Mouse (Mus musculus): ENCODE measurements around the gene Cdk4.

Gene Cdk4

DNA sequence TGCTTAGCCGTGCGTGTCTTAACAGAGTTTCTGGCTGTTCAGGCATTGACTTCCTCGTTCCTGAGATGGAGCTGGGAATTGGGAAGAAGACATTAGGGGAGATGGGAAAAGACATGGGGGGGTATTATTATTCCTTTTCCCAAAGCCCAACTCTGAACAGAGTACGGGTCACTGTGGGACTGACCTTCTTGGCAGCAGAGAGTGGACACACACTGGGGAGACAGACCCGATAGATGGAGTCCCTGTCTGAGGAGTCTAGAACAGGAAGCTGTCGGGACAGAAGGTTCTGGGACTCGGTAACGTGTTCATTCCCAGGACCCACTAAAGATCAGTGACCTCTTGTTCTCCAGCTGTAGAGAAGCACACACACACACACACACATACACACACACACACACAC is 12.3 kb downstream of the Cdk4 start:
- no peak for DNase-seq (ENCODE audit: low spot score)

DNA sequence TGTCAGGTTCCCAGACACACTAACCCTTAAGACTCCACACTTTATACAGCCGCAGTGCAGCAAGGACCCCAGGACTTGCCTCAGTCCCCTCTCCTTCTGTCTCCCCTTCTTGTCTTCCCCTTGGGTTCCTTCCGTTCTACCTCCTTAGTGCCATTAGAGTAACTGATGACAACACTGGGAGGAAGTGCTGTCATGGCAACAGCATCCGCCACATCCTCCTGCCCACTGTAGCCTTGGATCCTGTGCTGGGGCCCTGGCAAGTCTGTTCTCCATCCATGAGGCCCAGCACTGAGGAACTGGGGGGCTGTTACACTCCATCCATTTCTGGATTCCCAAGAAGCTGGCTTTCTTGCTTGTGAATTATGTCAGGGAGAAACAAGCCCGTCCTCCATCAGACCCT is 12.7 kb downstream of the Cdk4 start:
- no peak for DNase-seq (ENCODE audit: low spot score)

DNA sequence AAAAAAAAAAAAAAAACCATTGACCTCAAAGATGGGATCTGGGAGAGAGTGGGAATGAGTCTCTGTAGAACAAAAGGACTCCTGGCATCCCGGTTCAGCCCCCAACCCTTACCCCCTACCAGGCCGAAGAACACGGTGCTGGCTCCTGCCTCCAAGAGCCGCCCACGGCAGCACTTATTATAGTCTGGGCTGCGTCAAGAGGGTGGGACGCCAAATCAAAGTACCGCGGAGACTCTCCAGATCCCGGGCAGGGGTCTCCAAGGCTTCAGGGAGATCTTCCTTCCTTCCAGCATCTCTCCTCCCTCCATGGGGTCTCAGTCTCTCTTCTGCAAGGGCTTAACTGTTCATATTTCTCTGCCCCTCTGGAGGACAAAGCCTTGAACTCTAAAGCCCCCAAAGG is 14.2 kb downstream of the Cdk4 start:
- no peak for DNase-seq (ENCODE audit: low spot score)

DNA sequence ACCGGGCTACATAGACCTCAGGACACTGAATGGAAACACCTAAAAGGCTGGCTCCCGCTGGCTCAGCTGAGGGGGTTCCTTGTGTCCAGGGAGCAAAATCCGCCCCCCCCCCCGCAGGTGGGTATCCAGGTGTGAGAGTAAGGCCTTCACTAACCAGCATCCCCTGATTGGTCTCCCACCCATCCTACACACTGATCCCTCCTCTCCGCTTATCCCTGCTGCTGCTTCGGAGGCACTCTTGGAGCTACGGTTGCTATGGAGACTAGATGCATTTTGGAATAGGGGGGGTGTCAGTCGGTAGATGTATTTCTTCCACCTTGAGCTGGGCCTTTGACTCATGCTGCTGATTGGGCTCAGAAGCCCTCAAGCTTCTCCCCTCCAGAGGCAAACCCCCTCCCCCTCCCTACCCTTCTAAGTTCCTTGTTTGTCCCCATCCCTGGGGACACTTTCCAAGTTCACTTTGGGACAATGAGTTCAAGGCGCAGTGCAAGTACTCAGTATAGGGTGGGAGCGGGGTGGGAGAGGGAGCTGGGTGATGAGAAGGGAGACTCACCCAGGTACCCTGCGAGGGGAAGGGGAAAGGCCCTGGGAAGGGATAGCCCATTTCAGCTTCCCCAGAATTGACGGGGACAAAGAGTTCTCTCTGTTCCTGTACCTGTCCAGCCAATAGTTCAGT is 14.8 kb downstream of the Cdk4 start:
- DNase-seq (ENCODE audit: low spot score): peak; percentile 39

DNA sequence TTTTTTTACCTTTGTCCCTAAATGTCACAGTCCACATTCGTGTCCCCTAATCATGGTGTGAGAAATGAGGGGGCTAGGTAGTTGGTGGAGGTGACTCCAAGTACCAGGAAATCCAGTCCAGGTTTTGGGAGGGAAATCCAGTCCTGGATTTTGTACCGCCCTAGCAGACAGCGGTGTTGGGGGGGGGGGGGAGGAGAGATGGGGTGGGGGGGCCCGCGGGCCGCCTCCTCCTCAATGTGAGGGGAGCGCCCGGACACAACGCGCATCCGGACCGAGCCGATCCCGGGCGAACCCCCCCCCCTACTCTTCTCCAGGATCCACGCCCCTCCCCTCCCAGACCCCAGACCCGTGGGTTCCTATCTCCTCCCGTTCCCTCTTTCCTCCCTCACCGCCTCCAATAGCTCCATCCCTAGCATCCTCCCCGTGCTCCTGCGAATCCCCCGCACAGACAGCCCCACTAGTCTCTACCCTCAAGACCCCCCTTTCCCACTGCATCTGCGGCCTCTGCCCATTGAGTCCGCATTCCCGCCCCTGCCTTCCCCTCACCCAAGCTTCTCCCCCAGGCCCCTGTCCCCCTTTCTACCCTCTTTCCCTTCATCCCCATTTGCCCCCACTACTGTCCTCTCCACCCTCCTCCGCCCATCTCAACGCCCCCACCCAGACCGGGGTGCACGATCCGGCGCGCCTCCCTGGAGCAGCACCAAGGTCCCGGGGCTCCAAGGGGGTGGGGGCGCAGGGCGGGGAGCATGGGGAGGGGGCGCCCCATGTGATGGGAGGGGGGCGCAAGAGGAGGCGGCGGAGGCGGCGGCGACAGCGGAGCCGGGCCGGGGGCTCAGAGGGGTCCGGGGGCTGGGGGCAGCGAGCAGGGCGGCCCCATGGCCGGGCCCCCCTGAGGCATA is 15.6 kb downstream of the Cdk4 start:
- DNase-seq (ENCODE audit: low spot score): peak; percentile 75

DNA sequence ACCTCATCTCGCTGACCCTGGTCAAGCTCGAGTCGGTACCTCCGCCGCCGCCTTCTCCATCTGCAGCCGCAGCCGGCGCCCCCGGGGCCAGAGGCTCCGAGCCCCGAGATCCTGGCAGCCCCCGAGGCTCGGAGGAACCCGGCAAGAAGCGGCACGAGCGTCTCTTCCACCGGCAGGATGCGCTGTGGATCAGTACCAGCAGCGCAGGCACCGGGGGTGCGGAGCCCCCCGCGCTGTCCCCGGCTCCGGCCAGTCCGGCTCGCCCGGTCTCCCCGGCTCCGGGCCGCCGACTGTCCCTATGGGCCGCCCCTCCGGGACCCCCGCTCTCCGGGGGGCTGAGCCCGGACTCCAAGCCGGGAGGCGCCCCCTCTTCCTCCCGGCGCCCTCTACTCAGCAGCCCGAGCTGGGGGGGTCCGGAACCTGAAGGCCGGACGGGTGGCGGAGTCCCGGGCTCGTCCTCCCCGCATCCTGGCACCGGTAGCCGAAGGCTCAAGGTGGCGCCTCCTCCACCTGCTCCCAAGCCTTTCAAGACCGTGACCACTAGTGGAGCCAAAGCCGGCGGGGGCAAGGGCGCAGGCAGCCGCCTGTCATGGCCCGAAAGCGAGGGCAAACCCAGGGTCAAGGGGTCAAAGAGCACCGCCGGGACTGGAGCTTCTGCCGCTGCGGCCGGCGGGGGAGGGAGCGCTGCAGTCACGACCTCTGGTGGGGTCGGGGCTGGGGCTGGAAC is 16.5 kb downstream of the Cdk4 start:
- DNase-seq (ENCODE audit: low spot score): peak; percentile 59

DNA sequence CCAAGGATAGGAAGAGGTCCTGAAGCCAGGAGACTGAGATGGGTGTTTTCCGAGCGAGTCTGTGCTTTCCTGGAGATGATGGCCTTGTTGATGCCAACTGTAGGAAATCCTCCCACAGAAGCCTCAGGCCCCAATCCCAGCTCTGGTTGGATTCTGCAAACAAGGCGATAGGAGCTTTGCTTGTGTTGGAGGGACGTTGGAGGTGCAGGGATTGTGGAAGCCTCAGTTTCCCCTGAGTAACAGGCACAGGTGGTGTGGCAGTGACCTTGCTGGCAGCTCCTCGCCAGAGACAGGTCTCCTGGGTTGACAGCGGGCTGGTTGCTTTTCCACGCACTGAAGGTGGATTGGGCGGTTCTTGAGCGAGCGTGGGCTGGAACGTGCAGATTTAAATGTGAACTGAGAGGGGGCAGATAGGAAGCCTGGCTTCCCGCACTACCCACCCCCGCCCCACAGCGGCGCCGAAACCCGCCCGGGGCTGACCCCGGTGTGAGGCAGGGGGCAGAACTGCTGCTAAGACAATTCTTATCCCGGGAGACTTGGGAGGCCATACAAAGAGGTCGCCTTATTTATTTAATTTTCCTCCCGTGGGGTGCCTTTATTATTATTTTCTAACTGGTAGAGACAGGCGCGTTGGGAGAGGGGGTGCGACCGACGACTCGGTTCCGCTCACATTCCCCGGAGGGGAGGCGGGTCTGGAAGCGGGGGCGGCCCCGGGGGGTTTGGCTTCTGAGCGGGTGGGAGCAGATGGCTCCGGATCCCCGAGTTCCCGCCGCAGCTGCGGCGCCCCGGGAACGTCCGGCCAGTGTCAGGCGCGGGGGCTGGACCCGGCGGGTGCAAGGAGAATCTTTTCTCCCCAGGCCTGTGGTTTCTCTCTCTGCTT is 17.8 kb downstream of the Cdk4 start:
- no peak for DNase-seq (ENCODE audit: low spot score)

DNA sequence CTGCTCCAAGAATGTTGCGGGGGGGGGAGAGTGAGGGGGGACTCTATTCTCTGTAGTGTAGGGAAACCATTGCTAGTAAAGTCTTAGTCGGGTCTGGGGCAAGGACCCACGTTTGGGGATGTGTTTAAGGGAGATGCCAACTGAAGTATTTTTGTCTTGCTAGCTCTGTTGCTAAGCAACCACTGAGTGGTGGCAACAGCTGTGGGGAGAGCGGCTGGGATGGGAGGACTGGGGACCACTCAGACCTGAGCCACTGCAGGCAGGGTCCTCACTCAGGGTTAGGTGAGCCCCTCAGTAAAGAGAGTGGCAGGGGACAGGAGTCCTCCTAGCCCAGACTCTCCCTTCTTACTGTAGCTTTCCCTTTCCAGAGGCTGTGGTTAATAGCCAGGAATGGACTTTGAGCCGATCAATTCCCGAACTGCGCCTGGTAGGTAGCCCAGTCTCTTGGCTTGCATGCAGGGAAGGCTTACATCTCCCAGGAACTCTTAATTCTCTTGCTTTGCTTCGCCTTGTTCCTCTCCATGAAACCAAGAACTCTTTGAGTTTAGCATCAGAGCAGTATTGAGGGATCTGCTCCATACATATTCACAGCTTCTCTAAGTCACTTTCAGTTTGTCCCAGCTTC is 18.8 kb downstream of the Cdk4 start:
- DNase-seq (ENCODE audit: low spot score): peak; percentile 65

DNA sequence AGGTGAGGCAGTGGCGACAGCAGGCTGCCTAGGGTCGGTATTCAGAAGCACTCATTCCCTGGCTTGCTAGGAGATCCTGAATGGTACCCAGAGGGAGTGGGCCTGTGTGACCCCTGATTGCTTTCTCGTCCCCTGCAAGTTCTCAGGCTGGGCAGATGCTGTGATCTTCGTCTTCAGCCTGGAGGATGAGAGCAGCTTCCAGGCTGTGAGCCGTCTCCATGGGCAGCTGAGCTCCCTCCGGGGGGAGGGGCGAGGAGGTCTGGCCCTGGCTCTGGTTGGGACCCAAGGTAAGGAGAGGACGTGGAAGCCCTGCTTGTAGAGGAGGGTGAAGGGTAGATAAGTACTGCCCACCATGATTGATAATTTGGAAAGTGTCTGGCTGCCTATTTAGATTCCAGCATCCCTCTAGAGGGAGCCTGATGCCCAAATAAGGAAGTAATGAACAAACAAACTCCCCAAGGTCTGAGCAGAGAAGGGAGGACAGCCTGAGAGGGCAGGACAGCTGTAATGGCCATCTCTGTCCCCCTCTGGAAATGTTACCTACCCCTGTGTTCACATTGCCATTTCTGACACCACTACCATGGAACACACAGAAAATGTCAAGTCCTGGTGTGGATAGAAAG is 20.1 kb downstream of the Cdk4 start:
- no peak for DNase-seq (ENCODE audit: low spot score)

DNA sequence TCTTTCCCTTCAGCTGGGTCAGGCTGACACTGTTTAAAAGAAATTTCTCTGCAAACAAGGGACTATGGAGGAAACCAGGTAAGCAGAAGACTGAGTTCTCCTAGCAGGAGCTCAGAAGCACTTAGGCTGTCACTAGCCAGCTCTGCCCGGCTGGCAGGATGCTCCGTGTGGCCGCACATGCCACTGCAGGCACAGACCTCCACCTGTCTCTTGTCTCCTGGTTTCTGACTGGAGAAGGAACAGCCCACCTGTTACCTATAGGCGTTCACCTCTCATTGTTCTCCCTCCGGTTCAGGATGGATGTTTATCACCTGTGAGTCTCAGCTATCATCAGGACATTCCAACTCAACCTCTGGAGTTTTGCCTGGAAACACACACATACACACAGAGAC is 20.6 kb downstream of the Cdk4 start:
- no peak for DNase-seq (ENCODE audit: low spot score)

DNA sequence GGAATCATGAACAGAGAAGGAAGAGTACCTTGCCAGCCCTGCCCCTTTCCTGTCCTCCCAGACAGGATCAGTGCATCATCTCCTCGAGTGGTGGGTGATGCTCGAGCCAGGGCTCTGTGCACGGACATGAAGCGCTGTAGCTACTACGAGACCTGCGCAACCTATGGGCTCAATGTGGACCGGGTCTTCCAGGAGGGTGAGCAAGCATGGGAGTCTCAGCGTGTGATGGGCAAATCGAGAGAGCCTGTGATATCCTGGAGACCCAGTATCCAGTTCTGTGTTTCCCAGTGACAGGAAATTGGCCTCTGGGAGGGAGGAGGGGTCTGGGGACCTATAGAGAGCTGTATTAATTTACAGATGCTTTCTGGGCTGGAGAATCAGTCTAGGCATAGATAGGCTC is 21.7 kb downstream of the Cdk4 start:
- DNase-seq (ENCODE audit: low spot score): no peak

DNA sequence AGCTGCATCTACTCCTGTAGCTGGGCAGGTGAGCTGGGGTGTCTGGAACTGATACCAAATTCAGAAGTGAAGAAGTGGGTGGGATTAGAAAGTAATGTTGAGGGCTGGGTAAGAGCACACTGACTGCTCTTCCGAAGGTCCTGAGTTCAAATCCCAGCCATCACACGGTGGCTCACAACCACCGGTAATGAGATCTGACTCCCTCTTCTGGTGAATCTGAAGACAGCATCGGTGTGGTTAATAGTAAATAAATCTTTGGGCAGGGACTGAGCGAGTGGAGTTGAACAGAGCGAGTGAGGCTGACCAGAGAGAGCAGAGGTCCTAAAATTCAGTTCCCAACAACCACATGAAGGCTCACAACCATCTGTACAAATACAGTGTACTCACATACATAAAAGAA is 22.3 kb downstream of the Cdk4 start:
- no peak for DNase-seq (ENCODE audit: low spot score)

DNA sequence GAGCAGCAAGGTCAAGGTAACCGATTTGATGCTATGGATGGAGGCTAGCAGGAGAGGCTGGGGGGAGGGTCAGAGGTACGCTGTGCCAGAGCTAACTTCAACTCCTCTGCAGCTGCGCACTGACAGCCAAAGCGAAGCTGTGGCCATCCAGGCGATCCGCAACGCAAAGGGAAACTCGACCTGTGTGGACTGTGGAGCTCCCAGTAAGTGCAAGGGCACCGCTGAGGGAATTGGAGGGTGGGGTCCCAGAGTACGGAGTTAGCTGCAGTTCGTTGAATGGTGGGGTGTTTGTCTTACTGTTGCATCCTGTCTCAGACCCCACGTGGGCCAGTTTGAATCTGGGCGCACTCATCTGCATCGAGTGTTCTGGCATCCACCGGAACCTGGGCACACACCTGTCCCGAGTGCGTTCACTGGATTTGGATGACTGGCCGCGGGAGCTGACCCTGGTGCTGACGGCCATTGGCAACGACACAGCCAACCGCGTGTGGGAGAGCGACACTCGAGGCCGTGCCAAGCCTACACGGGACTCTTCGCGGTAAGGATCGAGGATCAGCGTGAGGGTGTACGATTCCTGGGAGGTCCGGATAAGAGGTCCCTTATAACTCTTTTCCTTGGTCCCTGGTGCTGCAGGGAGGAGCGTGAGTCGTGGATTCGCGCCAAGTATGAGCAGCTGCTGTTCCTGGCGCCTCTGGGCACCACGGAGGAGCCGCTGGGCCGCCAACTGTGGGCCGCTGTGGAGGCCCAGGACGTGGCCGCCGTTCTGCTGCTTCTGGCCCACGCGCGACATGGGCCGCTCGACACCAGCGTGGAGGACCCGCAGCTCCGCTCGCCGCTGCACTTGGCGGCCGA is 27.5 kb downstream of the Cdk4 start:
- no peak for DNase-seq (ENCODE audit: low spot score)

DNA sequence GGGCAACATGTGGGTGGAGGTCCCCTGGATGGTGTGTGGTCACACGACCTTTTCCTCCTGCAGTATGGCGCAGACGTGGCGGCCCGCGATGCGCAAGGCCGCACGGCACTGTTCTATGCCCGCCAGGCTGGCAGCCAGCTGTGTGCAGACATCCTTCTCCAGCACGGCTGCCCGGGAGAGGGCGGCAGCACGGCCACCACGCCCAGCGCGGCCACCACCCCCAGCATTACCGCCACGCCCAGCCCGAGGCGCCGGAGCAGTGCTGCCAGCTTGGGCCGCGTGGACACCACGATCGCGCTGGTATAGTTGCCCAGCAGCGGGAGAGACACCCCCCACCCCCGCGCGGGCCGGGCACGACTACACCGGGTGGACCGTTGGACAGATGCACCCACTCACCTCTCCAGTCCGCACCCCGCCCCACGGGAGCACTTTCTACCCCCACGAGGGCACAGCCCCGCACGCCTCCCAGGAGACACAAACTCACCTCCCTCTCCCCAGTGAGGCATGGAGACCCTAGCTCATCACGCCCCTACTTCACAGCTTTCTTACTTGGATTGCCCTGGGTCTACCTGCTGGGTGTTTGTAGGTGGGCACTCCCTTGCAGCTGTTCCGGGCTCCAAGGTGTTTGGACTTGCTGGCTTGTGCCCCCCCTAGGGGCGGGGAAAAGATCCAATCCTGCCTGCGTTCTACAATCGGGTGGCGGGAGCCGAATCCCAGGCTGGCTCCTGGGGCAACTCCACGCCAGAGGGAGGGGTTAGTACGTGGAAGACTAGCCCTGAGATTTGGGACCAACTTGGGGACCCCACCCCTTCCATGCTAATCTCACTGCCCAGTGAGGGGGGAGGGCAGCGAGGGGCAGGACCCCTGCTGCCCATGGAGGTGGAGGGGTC is 28.4 kb downstream of the Cdk4 start:
- no peak for DNase-seq (ENCODE audit: low spot score)

DNA sequence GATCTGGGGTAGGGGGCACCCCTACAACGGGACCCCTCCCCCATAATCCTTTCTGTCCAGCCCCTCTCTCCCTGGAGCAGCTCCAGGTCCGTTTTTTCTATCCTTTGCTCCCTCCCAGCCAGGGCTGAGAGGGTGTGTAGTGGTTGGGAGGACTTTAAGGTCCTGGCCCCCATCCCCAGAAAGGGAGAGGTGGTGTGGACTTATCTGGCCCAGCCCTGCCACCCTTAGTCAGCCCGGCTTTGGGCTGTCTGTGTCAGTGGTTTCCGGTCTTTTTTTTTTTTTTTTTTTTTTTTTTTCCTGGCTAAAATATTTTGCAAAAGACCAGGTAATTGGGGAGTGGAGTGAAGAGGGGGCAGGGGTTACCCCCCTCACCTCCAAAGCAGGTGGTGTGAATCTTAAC is 29.4 kb downstream of the Cdk4 start:
- DNase-seq (ENCODE audit: low spot score): no peak

DNA sequence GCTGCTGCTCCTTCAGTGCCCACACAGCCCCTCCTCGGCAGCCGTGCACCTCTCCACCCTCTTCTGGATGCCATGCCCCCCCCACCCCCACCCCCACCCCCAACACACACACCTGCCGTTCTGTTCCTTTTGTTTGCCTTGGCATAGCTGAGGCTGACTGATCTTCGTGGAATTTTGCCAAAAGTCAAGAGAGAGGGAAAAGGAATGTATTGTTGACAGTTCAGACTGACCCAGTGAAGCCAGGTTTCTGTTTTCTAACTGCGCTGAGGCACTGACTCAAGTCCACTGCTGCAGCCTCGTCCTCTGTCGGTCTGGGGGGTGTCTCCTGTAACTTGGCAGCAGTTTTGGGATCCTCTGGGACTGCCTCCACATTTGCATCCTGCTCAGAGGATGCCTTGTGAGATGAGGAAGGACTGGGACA is 31.1 kb downstream of the Cdk4 start:
- no peak for DNase-seq (ENCODE audit: low spot score)

DNA sequence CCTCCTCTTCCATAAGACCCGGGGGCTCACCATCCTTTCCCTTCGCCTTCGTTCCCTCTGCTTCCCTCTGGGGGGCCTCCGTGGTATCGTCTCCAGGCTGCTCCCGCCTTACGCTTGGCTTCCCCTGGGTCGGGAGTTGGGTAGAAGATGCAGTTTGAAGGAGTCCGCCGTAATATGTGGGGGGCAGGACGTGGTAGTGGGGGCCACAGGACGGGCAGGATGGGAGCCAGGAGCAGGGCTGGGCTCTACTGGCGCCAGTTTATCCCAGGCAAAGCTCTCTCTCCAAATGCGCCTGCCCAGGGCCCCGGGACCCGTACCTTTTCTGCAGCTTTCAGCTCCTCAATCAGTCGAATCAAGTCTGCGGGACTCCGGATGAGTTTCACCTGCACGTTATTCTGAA is 35.2 kb downstream of the Cdk4 start:
- no peak for DNase-seq (ENCODE audit: low spot score)

DNA sequence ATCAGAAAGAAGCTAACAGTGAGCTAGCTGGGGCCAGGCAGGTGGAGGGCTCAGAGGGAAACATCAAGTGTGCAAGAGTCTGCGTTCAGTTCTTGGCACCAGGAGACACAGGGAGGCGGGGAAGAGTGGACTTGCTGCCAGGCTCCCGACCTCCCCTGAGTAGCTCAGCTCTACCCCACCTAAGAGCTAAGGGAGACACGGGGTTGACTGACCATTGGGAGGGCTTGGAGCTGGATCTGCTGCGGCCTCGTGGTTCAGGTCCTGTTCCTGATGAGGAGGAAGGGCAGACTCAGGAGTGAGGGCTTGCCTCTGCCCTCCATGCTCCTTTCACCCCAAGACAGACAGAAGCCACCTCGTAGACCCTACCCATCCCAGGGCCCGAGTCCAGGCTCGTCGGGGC is 35.9 kb downstream of the Cdk4 start:
- DNase-seq (ENCODE audit: low spot score): no peak

DNA sequence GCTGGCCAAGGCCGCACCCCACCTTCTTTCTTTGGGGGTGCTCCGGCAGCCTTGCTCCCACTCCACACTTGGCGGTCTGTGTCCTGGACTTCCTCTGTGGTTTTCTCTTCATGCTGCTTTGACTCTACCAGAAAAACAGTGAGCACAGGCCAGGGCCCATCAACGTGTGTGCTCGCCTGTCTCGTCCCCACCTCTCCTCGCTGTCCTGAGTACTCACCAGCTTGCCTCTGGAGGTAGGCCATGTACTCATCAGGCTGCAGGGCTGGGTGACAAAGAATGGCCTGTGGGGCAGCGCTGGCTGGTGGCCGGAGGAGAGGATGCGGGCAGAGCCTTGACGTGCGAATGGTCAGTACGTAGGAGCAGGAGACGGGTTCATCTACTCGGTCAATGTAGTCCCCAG is 36.5 kb downstream of the Cdk4 start:
- DNase-seq (ENCODE audit: low spot score): no peak
